Mouse (Mus musculus) forebrain, embryonic 14.5 days (tissue): ENCODE data around the gene Kif16b. TPM values are rescaled to one million over a fixed set of nuclear protein-coding genes. Genes with fewer than 3 reads are reported as not detected.

Experiments used
- ATAC-seq: fragments of 200-750 bp; cut with Nextera tagmentation; 2 replicates; pipeline ENCODE4 v1.8.0; 2017; ENCODE audit warnings: mild to moderate bottlenecking, moderate library complexity
- DNase-seq: peaks from one replicate; pipeline ENCODE4 v3.0.0-alpha.2; 2015; ENCODE audit warnings: low spot score
- H3K27ac ChIP-seq: fragments of 300-500 bp; sonication (generic); 2 replicates; pipeline ENCODE4 v1.5.1; 2014; ENCODE audit warnings: low read depth, mild to moderate bottlenecking, control low read depth, low read length, moderate library complexity
- H3K27me3 ChIP-seq: fragments of 300-500 bp; sonication (generic); replicated peaks from 2 replicates; pipeline ENCODE4 v1.6.1; 2014; ENCODE audit warnings: low read length, control low read depth, mixed read lengths; ENCODE audit not compliant: control insufficient read depth, insufficient read depth
- H3K36me3 ChIP-seq: fragments of 300-500 bp; sonication (generic); 2 replicates; pipeline ENCODE4 v1.6.1; 2014; ENCODE audit warnings: low read length, control low read depth; ENCODE audit not compliant: control insufficient read depth, insufficient read depth
- H3K4me1 ChIP-seq: fragments of 300-500 bp; sonication (generic); 2 replicates; pipeline ENCODE4 v1.6.1; 2014; ENCODE audit warnings: antibody characterized with exemption, low read length, control low read depth; ENCODE audit not compliant: control insufficient read depth, insufficient read depth
- H3K4me2 ChIP-seq: fragments of 300-500 bp; sonication (generic); 2 replicates; pipeline ENCODE4 v1.6.1; 2014; ENCODE audit warnings: mild to moderate bottlenecking, control low read depth, low read length
- H3K4me3 ChIP-seq: fragments of 300-500 bp; sonication (generic); 2 replicates; pipeline ENCODE4 v1.5.1; 2014; ENCODE audit warnings: low read depth, low read length, control low read depth
- H3K9ac ChIP-seq: fragments of 300-500 bp; sonication (generic); 2 replicates; pipeline ENCODE4 v1.6.1; 2014; ENCODE audit warnings: mild to moderate bottlenecking, low read length, control low read depth, moderate library complexity
- H3K9me3 ChIP-seq: fragments of 300-500 bp; sonication (generic); replicated peaks from 2 replicates; pipeline ENCODE4 v1.6.1; 2016; ENCODE audit warnings: low read length, control low read depth, mixed read lengths; ENCODE audit not compliant: control insufficient read depth
- WGBS: fragments of 180-500 bp; shearing (Covaris S2); extraction: QIAGEN DNeasy Blood & Tissue Kit; methylation state at CpG from one replicate; pipeline ENCODE4 v1.1.7; 2014; 5-methylcytosine and 5-hydroxymethylcytosine counted together
- polyA plus RNA-seq: library from polyadenylated mRNA; unstranded; fragments of >200 nt; fragmentation: Nextera tagmentation; extraction: Ambion mirVana; gene quantifications from 2 replicates; pipeline ENCODE4 v1.2.1, GENCODE M21; 2014

Gene Kif16b
- polyA plus RNA-seq, 1 experiment from 2014 or later, result 3.0 TPM

GRCm38 (mm10) chr2:142689496-142689895 is 211.8 kb downstream of the Kif16b start:
- H3K4me1 ChIP-seq, result no peaks in the 10 kb centered on the region
- WGBS, result 97% methylated on average over 2 of the region's 2 CpGs
- H3K4me3 ChIP-seq, result no peak overlapping the region
- no peak overlapping the region for H3K27ac ChIP-seq
- H3K9ac ChIP-seq, result no peak overlapping the region
- no peaks in the 10 kb centered on the region for H3K9me3 ChIP-seq
- DNase-seq (no peak), ATAC-seq (no peak)
- no peaks in the 10 kb centered on the region for H3K27me3 ChIP-seq
- H3K36me3 ChIP-seq, result no peaks in the 10 kb centered on the region
- H3K4me2 ChIP-seq, result no peak overlapping the region

GRCm38 (mm10) chr2:142687936-142688514 is 213.3 kb downstream of the Kif16b start:
- H3K4me1 ChIP-seq, result no peaks in the 10 kb centered on the region
- no peak overlapping the region for H3K4me3 ChIP-seq
- no peaks in the 10 kb centered on the region for H3K9me3 ChIP-seq
- H3K27ac ChIP-seq, result no peak overlapping the region
- H3K4me2 ChIP-seq, result no peak overlapping the region
- H3K27me3 ChIP-seq, result no peaks in the 10 kb centered on the region
- ATAC-seq (no peak), DNase-seq (no peak)
- no peak overlapping the region for H3K9ac ChIP-seq
- 89% methylated on average over 4 of the region's 4 CpGs for WGBS
- no peaks in the 10 kb centered on the region for H3K36me3 ChIP-seq

GRCm38 (mm10) chr2:142682965-142683709 is 218.2 kb downstream of the Kif16b start:
- DNase-seq (no peak), ATAC-seq (no peak)
- Histone ChIP-seq H3K27ac (no peak overlapping the region), H3K9me3 (no peaks in the 10 kb centered on the region), H3K4me2 (no peak overlapping the region), H3K4me1 (no peaks in the 10 kb centered on the region), H3K4me3 (no peak overlapping the region), H3K9ac (no peak overlapping the region), H3K27me3 (no peaks in the 10 kb centered on the region), H3K36me3 (no peaks in the 10 kb centered on the region)
- WGBS, result 90% methylated on average over 5 of the region's 5 CpGs

- Histone ChIP-seq H3K9ac (no peak overlapping the region), H3K4me2 (no peak overlapping the region), H3K4me1 (no peaks in the 10 kb centered on the region), H3K27ac (no peak overlapping the region), H3K36me3 (no peaks in the 10 kb centered on the region), H3K4me3 (no peak overlapping the region), H3K9me3 (no peaks in the 10 kb centered on the region), H3K27me3 (no peaks in the 10 kb centered on the region)
- ATAC-seq (no peak), DNase-seq (no peak)
- WGBS, result 90% methylated on average over 3 of the region's 3 CpGs
These were observed 232.9 kb downstream of the Kif16b start for GRCm38 (mm10) chr2:142668426-142668825.

- Histone ChIP-seq H3K9ac (no peak overlapping the region), H3K27me3 (no peaks in the 10 kb centered on the region), H3K9me3 (no peaks in the 10 kb centered on the region), H3K27ac (no peak overlapping the region), H3K4me1 (no peaks in the 10 kb centered on the region), H3K4me3 (no peak overlapping the region), H3K4me2 (no peak overlapping the region), H3K36me3 (no peaks in the 10 kb centered on the region)
- ATAC-seq (no peak), DNase-seq (no peak)
- 75% methylated on average over 7 of the region's 7 CpGs for WGBS
These were observed 249.7 kb downstream of the Kif16b start for GRCm38 (mm10) chr2:142651591-142651990.

DNA sequence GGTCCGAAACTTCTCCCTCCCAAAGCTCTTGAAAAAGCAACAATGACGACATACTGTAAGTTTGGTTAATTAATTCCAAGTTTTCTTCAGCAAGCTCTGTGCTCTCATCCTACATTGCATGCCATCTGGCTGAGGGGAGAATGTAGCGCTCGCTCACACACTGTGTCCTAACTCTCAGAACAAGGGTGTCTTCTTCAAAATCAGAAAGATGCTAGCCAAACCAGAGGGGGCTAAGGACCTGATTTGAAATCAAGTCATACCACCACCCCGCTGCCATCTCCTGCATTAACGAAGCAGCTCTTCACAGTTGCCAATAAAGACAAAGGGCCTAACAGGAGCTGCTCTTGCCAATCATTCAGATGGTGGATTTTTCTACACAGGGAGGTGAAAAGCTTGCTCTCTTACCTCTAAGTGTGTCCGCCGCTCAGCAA is 253.3 kb downstream of the Kif16b start:
- no peaks in the 10 kb centered on the region for H3K36me3 ChIP-seq
- ATAC-seq (peak; percentile 77; the same call in 1 of the 2 replicates), DNase-seq (peak; percentile 63)
- no peak overlapping the region for H3K4me2 ChIP-seq
- H3K27ac ChIP-seq, result no peak overlapping the region
- no peak overlapping the region for H3K9ac ChIP-seq
- H3K4me3 ChIP-seq, result no peak overlapping the region
- H3K9me3 ChIP-seq, result no peaks in the 10 kb centered on the region
- H3K27me3 ChIP-seq, result no peaks in the 10 kb centered on the region
- 31% methylated on average over 8 of the region's 8 CpGs for WGBS
- H3K4me1 ChIP-seq, result no peaks in the 10 kb centered on the region

DNA sequence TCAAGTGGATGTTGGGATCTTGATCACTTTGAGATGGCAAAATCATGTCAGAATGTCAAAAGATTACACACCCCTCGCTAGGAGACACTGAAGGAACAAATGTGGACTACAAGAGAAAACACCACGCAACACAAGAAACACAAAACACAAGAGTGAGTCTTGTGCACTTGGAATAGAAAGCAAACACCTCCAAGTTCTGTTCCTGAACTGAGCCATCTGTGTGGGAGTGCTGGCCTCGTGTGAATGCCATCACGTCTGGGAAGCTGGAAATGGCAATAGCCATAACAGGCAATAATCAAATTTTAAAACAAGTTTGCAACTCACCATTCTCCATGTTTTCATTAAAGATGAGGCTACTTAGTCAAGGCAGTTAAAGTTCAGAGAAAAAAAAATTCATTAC is 254.5 kb downstream of the Kif16b start:
- Histone ChIP-seq H3K9ac (no peak overlapping the region), H3K4me3 (no peak overlapping the region), H3K9me3 (no peaks in the 10 kb centered on the region), H3K27me3 (no peaks in the 10 kb centered on the region), H3K27ac (no peak overlapping the region), H3K4me2 (no peak overlapping the region), H3K4me1 (no peaks in the 10 kb centered on the region), H3K36me3 (no peaks in the 10 kb centered on the region)
- WGBS, result 93% methylated on average over 4 of the region's 4 CpGs
- DNase-seq (no peak), ATAC-seq (no peak)

- no peak overlapping the region for H3K4me2 ChIP-seq
- H3K4me3 ChIP-seq, result no peak overlapping the region
- H3K4me1 ChIP-seq, result no peaks in the 10 kb centered on the region
- H3K27me3 ChIP-seq, result no peaks in the 10 kb centered on the region
- DNase-seq (no peak), ATAC-seq (no peak)
- no peaks in the 10 kb centered on the region for H3K9me3 ChIP-seq
- no peak overlapping the region for H3K9ac ChIP-seq
- H3K36me3 ChIP-seq, result no peaks in the 10 kb centered on the region
- 89% methylated on average over 2 of the region's 2 CpGs for WGBS
- H3K27ac ChIP-seq, result no peak overlapping the region
These were observed 259.6 kb downstream of the Kif16b start for GRCm38 (mm10) chr2:142641766-142642165.

DNA sequence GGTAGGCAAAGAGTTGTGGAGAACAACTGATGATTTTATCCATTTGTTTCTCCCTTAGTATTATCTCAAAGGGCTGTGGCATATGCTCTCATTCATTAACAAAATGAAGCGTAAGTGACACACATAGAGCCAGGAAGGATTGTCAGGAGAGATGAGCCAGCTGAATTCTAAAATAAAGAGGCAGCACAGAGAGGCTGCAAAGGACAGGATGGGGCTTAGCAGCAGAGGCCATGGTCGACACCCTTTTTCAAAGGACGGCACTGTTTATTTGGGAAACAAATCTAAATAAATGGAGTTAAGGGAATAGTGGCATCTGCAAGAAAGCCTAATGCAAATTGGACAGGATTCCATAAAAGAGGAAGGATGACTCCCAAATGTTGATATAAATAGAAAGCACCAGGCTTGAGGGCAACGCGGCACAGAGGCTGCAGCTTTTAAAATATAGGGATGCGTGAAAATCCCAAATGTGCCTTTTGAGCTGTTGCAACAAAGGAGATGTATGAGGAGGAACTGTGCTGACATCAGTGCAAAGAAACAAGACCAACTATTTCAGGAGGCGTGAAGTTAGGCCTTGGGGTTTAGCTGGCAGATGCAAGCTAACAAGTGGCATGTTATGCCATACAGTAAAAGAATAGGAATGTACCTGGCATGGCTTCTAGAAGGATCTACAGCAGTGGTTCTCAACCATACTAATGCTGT is 265.6 kb downstream of the Kif16b start:
- no peak overlapping the region for H3K27ac ChIP-seq
- no peaks in the 10 kb centered on the region for H3K9me3 ChIP-seq
- H3K36me3 ChIP-seq, result no peaks in the 10 kb centered on the region
- WGBS, result 79% methylated on average over 7 of the region's 7 CpGs
- H3K4me2 ChIP-seq, result no peak overlapping the region
- no peak overlapping the region for H3K4me3 ChIP-seq
- no peaks in the 10 kb centered on the region for H3K27me3 ChIP-seq
- 0 out of 2 replicates have a peak, but pooled peaks cover 3% of the 10 kb centered on the region for H3K4me1 ChIP-seq
- DNase-seq (no peak), ATAC-seq (no peak)
- no peak overlapping the region for H3K9ac ChIP-seq
